Comparison of ENCODE assay signal across 15 mouse cellular contexts in the genomic region with DNA sequence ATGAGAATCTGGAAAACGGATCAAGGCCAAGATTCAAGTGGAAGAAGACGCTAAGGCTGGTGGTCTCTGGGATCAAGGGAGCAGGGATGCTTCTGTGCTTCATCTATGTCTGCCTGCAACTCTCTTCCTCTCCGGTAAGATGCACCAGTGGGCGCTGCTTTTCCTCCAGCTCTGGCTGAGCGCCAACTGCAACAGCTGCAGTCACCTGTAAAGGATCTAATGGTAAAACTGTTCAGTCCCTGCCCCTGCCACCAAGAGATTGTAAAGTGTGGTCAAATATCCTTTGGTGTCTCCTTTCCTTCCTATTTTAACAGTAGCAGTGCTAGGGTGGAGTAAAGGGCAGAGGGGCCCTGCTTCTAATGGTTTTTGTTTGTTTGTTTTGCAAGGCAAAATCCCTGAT. TPM values are rescaled to one million over a fixed set of nuclear protein-coding genes. Genes with fewer than 3 reads are reported as not detected.
DNase-seq lines count a peak whose midpoint lies in the region; ATAC-seq lines count a peak whose summit lies in the region.
"Had no signal": no experiment of that assay in that cellular context is flagged by ENCODE, and none has a peak within 500 bp of the region (broad histone marks: within the 10 kb centered on the region; RNA-seq: fewer than 3 reads in every experiment).

No protein-coding gene starts in this region.

- no peaks in the 10 kb centered on the region for H3K9me3 ChIP-seq in kidney, embryonic 15.5 days (replicated peaks)
- H3K9me3 ChIP-seq: G1E; hindbrain, embryonic 10.5 days; midbrain, embryonic 13.5 days had no signal

- peaks cover 12% of the 10 kb centered on the region for H3K4me1 ChIP-seq in kidney, embryonic 15.5 days
- H3K4me1 ChIP-seq: midbrain, embryonic 13.5 days had no signal

- no peak for DNase-seq in kidney, adult 8-10 months
- DNase-seq in A20 (ENCODE audit: low read depth, low spot score) = peak; percentile 11
- DNase-seq in yolk sac, embryonic 10.5 days (ENCODE audit: low spot score) = no peak
- DNase-seq in right cerebral cortex, postnatal 4 days = no peak
- DNase-seq: adrenal gland, adult 2 months; cerebellum, adult 2 months had no signal

- H3K4me3 ChIP-seq in kidney, embryonic 15.5 days (replicated peaks) = no peak overlapping the region
- H3K4me3 ChIP-seq: hindbrain, embryonic 10.5 days; midbrain, embryonic 13.5 days had no signal

- WGBS in kidney, embryonic 15.5 days = 41% methylated on average over 5 of the region's 5 CpGs

- ATAC-seq in kidney, embryonic 15.5 days (replicated peaks; ENCODE audit: low FRiP score) = peak; percentile 56; the same call in 1 of the 2 replicates
- ATAC-seq in activated CD4-positive, CD25-positive, alpha-beta regulatory T cell, adult 4 months = peak; percentile 60
- ATAC-seq in neutrophil, adult 5-6 weeks (ENCODE audit: extremely low read depth, insufficient number of reproducible peaks, low FRiP score, poor library complexity, severe bottlenecking) = peak; percentile 10; the same call in 1 of the 2 replicates
- ATAC-seq in erythroblast, adult 5-6 weeks (replicated peaks; ENCODE audit: low FRiP score, poor library complexity, severe bottlenecking) = no peak
- ATAC-seq: midbrain, embryonic 13.5 days had no signal

- H3K27ac ChIP-seq in kidney, embryonic 15.5 days = no peak overlapping the region
- H3K27ac ChIP-seq: hindbrain, embryonic 10.5 days; liver, embryonic 14.5 days; midbrain, embryonic 13.5 days had no signal

- peaks cover 12% of the 10 kb centered on the region for H3K27me3 ChIP-seq in kidney, embryonic 15.5 days
- H3K27me3 ChIP-seq: midbrain, embryonic 13.5 days had no signal

- no peak overlapping the region for H3K9ac ChIP-seq in kidney, embryonic 15.5 days
- H3K9ac ChIP-seq: liver, embryonic 14.5 days; midbrain, embryonic 13.5 days had no signal

- no peaks in the 10 kb centered on the region for H3K36me3 ChIP-seq in kidney, embryonic 15.5 days
- H3K36me3 ChIP-seq: G1E; hindbrain, embryonic 10.5 days; midbrain, embryonic 13.5 days had no signal

- no peak overlapping the region for H3K4me2 ChIP-seq in kidney, embryonic 15.5 days
- H3K4me2 ChIP-seq: midbrain, embryonic 13.5 days had no signal

RNA-seq across cellular contexts. Expression of a gene that starts 0.4 kb away (rescaled TPM):
- polyA plus RNA-seq in kidney, embryonic 15.5 days (2015; fragmentation: Nextera tagmentation; extraction: Ambion mirVana) = 0.08 and 0.12 TPM in 2 replicates
- 1 to 10 TPM in 1 of 2 experiments, under 1 TPM in 1; 0.29 to 2.1 TPM for polyA plus RNA-seq in activated CD4-positive, CD25-positive, alpha-beta regulatory T cell, adult 4 months (2017; shearing (Covaris generic))
- total RNA-seq in neutrophil, adult 5-6 weeks (2017) = not detected in 2 replicates
- total RNA-seq in erythroblast, adult 5-6 weeks (2015; ENCODE audit: low replicate concordance) = not detected in 2 replicates
- not detected in 2 replicates for total RNA-seq in erythroblast, adult 5-6 weeks (2017; ENCODE audit: low replicate concordance)
- total RNA-seq: adrenal gland, adult 2 months; layer of hippocampus, postnatal 14 days had no signal
- polyA plus RNA-seq: adrenal gland, adult 2 months; cerebellum, adult 2 months; G1E; hindbrain, embryonic 10.5 days; liver, embryonic 14.5 days; midbrain, embryonic 13.5 days had no signal
